Mouse (Mus musculus) liver, adult 2 months (tissue): ENCODE measurements around the gene Cdh13. TPM values are rescaled to one million over a fixed set of nuclear protein-coding genes. Genes with fewer than 3 reads are reported as not detected.
A peak's percentile ranks its signal among the peaks of the same experiment; 100 is the strongest.

ENCODE experiments used
- DNase-seq: peaks from one replicate; pipeline ENCODE4 v3.0.0-alpha.2; 2011; ENCODE audit warnings: low read depth, low spot score; ENCODE audit errors: extremely low read depth
- H3K27ac ChIP-seq: fragments of 200-500 bp; replicated peaks from 2 replicates; pipeline ENCODE4 v1.5.1; 2012; ENCODE audit warnings: low read depth, mild to moderate bottlenecking, control low read depth, inconsistent platforms, low read length; ENCODE audit not compliant: insufficient read depth
- H3K27me3 ChIP-seq: fragments of 200-500 bp; 2 replicates; pipeline ENCODE4 v1.6.1; 2012; ENCODE audit warnings: mild to moderate bottlenecking, moderate library complexity, low read length, inconsistent platforms; ENCODE audit not compliant: control insufficient read depth, insufficient read depth
- H3K36me3 ChIP-seq: fragments of 200-500 bp; 2 replicates; pipeline ENCODE4 v1.6.1; 2012; ENCODE audit warnings: low read length, inconsistent platforms; ENCODE audit not compliant: control insufficient read depth, insufficient read depth
- H3K4me1 ChIP-seq: fragments of 200-500 bp; 2 replicates; pipeline ENCODE4 v1.6.1; 2011; ENCODE audit warnings: low read length; ENCODE audit not compliant: control insufficient read depth, insufficient read depth
- H3K4me3 ChIP-seq: fragments of 200-500 bp; 2 replicates; pipeline ENCODE4 v1.5.1; 2011; ENCODE audit warnings: low read depth, mild to moderate bottlenecking, control low read depth, low read length, moderate library complexity; ENCODE audit not compliant: insufficient read depth
- H3K79me2 ChIP-seq: fragments of 200-500 bp; 2 replicates; pipeline ENCODE4 v1.6.1; 2012; ENCODE audit warnings: inconsistent platforms, mild to moderate bottlenecking, low read length, moderate library complexity; ENCODE audit not compliant: control insufficient read depth, insufficient read depth
- H3K9ac ChIP-seq: fragments of 200-500 bp; 2 replicates; pipeline ENCODE4 v1.6.1; 2012; ENCODE audit warnings: low read depth, mild to moderate bottlenecking, control low read depth, inconsistent platforms, low read length
- CTCF ChIP-seq: fragments of 200-500 bp; IDR thresholded peaks from 2 replicates; pipeline ENCODE4 v1.5.1; 2011; ENCODE audit warnings: low read depth, low read length, control low read depth
- POLR2A ChIP-seq: fragments of 200-500 bp; IDR thresholded peaks from 2 replicates; pipeline ENCODE4 v1.6.1; 2011; ENCODE audit warnings: low read length, control low read depth; ENCODE audit not compliant: insufficient read depth; ENCODE audit errors: extremely low read depth
- WGBS: fragments of 180-500 bp; shearing (Covaris S2); methylation state at CpG from one replicate; pipeline ENCODE4 v1.1.7; 2018; 5-methylcytosine and 5-hydroxymethylcytosine counted together
- polyA plus RNA-seq: library from polyadenylated mRNA; depleted of rRNA; stranded (reverse); fragments of >200 nt; gene quantifications from 2 replicates; pipeline ENCODE4 v1.2.3, GENCODE M21; 2012
- total RNA-seq: library from RNA; depleted of rRNA; stranded (reverse); fragments of >200 nt; gene quantifications from 2 replicates; pipeline ENCODE4 v1.2.3, GENCODE M21; 2014

Cdh13 gene
- total and polyA plus RNA-seq, 2 experiments = 1.5 to 2.1 TPM

GRCm38 (mm10) chr8:118539559-118539819 lies 256.0 kb downstream of the Cdh13 start:
- H3K4me1 ChIP-seq = no peaks in the 10 kb centered on the region
- H3K4me3 ChIP-seq = no peak overlapping the region
- WGBS = 59% methylated on average over 5 of the region's 5 CpGs
- H3K9ac ChIP-seq = no peak overlapping the region
- no peaks in the 10 kb centered on the region for H3K27me3 ChIP-seq
- TF ChIP-seq CTCF (no peak), POLR2A (no peak)
- no peak for DNase-seq
- no peaks in the 10 kb centered on the region for H3K36me3 ChIP-seq
- H3K79me2 ChIP-seq = no peaks in the 10 kb centered on the region
- no peak overlapping the region for H3K27ac ChIP-seq

DNA sequence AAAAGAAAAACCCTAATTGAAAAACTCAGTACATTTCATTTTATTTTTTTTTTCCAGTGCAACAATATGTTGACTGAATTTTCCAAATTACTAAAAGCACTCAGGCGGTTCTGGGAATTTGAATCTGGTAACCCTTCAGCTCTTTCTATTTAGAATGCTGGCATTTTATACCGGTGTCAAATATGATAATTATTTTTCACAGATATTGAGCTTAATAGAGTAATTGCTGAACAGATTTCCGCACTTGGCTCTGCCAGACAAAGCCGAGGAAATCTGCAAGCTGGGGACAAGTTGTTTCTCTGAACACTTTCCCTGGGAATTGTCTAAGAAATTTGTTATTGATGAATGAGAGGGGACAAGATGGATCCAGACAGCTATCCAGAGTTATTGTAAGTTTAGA lies 256.4 kb downstream of the Cdh13 start:
- Histone ChIP-seq H3K4me1 (no peaks in the 10 kb centered on the region), H3K4me3 (no peak overlapping the region), H3K27ac (no peak overlapping the region), H3K27me3 (no peaks in the 10 kb centered on the region), H3K36me3 (no peaks in the 10 kb centered on the region), H3K79me2 (no peaks in the 10 kb centered on the region), H3K9ac (no peak overlapping the region)
- 89% methylated on average over 4 of the region's 4 CpGs for WGBS
- TF ChIP-seq POLR2A (no peak), CTCF (no peak)
- DNase-seq = no peak

DNA sequence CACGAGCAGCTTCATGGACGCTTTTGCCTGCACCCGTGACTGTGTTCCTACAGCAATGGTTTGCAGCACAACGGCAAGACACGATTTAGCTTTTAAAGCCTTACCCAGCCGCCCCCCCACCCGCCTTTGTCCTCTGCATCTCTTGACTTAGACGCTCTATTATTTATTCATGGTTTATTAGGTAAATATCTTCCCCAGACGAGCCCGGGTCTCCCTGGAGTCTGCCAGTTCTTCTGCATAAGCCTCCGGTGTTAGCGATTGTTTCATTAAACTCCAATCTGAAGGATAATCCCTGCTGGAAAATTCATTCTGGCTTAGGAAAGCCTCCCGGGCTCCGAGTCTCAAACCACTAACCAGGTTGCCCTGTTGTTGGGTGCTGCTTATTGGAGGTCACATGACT lies 268.9 kb downstream of the Cdh13 start:
- Histone ChIP-seq H3K36me3 (no peaks in the 10 kb centered on the region), H3K9ac (no peak overlapping the region), H3K79me2 (no peaks in the 10 kb centered on the region), H3K27me3 (0 out of 2 replicates have a peak, but pooled peaks cover 2% of the 10 kb centered on the region), H3K27ac (no peak overlapping the region), H3K4me1 (no peaks in the 10 kb centered on the region), H3K4me3 (no peak overlapping the region)
- TF ChIP-seq CTCF (no peak), POLR2A (no peak)
- DNase-seq = no peak
- 81% methylated on average over 14 of the region's 14 CpGs for WGBS

- no peak for DNase-seq
- WGBS = 72% methylated on average over 4 of the region's 4 CpGs
- H3K36me3 ChIP-seq = no peaks in the 10 kb centered on the region
- H3K79me2 ChIP-seq = no peaks in the 10 kb centered on the region
- no peak overlapping the region for H3K9ac ChIP-seq
- TF ChIP-seq CTCF = no peak
- TF ChIP-seq POLR2A = no peak
- H3K27me3 ChIP-seq = 0 out of 2 replicates have a peak, but pooled peaks cover 2% of the 10 kb centered on the region
- no peak overlapping the region for H3K4me3 ChIP-seq
- H3K27ac ChIP-seq = no peak overlapping the region
- H3K4me1 ChIP-seq = no peaks in the 10 kb centered on the region
Measured at GRCm38 (mm10) chr8:118552842-118553241, 269.3 kb downstream of the Cdh13 start.

DNA sequence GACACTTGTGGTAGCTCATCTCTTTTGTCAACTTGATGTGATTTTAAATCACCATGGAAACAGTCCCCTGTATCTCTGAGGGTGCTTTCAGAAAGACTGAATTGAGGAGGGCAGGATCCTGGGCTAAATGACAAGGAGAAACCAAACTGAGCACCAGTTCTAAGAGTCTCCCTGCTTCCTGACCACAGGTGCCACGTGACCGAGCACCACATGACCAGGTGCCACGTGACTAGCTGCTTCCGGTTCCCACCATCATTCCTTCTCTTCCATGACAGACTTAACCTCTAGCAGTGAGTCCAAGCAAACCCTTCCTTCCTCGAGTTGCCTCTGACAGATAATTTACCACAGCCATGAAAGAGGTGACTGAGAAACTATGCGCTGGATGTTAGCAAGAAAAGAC lies 280.5 kb downstream of the Cdh13 start:
- no peak for DNase-seq
- no peaks in the 10 kb centered on the region for H3K79me2 ChIP-seq
- H3K4me1 ChIP-seq = no peaks in the 10 kb centered on the region
- TF ChIP-seq CTCF (no peak), POLR2A (no peak)
- no peaks in the 10 kb centered on the region for H3K36me3 ChIP-seq
- no peaks in the 10 kb centered on the region for H3K27me3 ChIP-seq
- WGBS = 78% methylated on average over 6 of the region's 6 CpGs
- H3K27ac ChIP-seq = no peak overlapping the region
- H3K4me3 ChIP-seq = no peak overlapping the region
- H3K9ac ChIP-seq = no peak overlapping the region

DNA sequence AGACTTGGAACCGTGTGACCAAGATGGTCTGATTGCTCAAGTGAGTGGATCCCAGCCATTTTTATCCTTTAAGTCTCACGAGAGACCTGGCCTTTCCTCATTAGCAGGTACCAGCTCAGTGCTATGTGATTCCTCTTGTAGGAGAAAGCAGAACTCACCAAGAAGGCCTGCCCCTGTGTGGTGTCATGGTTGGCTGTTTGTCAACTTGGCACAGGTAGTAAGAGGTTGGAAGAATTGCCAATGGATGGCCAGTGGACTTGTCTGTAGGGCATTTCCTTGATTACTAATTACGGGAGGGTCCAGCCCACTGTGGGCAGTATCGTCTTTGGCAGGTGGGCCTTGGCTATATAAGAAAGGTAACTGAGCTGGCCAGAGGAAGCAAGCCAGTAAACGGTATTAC lies 281.7 kb downstream of the Cdh13 start:
- Histone ChIP-seq H3K27ac (no peak overlapping the region), H3K79me2 (no peaks in the 10 kb centered on the region), H3K9ac (no peak overlapping the region), H3K27me3 (no peaks in the 10 kb centered on the region), H3K4me3 (no peak overlapping the region), H3K36me3 (no peaks in the 10 kb centered on the region), H3K4me1 (no peaks in the 10 kb centered on the region)
- peak; percentile 30 for DNase-seq
- WGBS = 80% methylated on average over 5 of the region's 5 CpGs
- TF ChIP-seq POLR2A (no peak), CTCF (no peak)
